Mouse (Mus musculus) NIH3T3 (cell line): ENCODE measurements at regions not wholly inside any gene's neighbourhood (a gene's known extent, or its start where the extent isn't known, plus 50 kb on each side); places are given as distances from the start of the nearest gene placed in this dataset.

Experiments used
- DNase-seq: peaks from one replicate; pipeline ENCODE4 v3.0.0-alpha.2; 2012; ENCODE audit warnings: low read depth

GRCm38 (mm10) chr4:72060605-72061352, 139.9 kb downstream of the Tle1 start:
- DNase-seq, result no peak

- no peak for DNase-seq
Measured at GRCm38 (mm10) chr4:72049638-72050454, 150.9 kb downstream of the Tle1 start.

GRCm38 (mm10) chr4:72022152-72022551, 178.6 kb downstream of the Tle1 start:
- no peak for DNase-seq

- DNase-seq, result no peak
Measured at GRCm38 (mm10) chr4:72014221-72014850, 186.4 kb downstream of the Tle1 start.

- no peak for DNase-seq
Measured at GRCm38 (mm10) chr4:72013583-72013982, 187.1 kb downstream of the Tle1 start.

GRCm38 (mm10) chr4:72010316-72010715, 190.4 kb downstream of the Tle1 start:
- no peak for DNase-seq

GRCm38 (mm10) chr4:72005926-72006325, 194.8 kb downstream of the Tle1 start:
- no peak for DNase-seq

GRCm38 (mm10) chr4:72001221-72001875, 199.4 kb downstream of the Tle1 start:
- DNase-seq, result peak; percentile 27

GRCm38 (mm10) chr4:71968701-71969100, 210.9 kb upstream of the Gm11232 start:
- peak; percentile 87 for DNase-seq

GRCm38 (mm10) chr4:71953441-71953840, 195.7 kb upstream of the Gm11232 start:
- DNase-seq, result no peak

- no peak for DNase-seq
Measured at GRCm38 (mm10) chr4:71933240-71933986, 175.6 kb upstream of the Gm11232 start.

- DNase-seq, result no peak
Measured at GRCm38 (mm10) chr4:71932818-71933217, 175.1 kb upstream of the Gm11232 start.

GRCm38 (mm10) chr4:71911551-71911950, 153.8 kb upstream of the Gm11232 start:
- no peak for DNase-seq

- no peak for DNase-seq
Measured at GRCm38 (mm10) chr4:71875651-71876050, 117.9 kb upstream of the Gm11232 start.

- no peak for DNase-seq
Measured at GRCm38 (mm10) chr4:71866948-71867347, 109.2 kb upstream of the Gm11232 start.

GRCm38 (mm10) chr4:71841833-71842232, 84.1 kb upstream of the Gm11232 start:
- DNase-seq, result no peak

- DNase-seq, result no peak
Measured at GRCm38 (mm10) chr4:71840774-71841146, 83.0 kb upstream of the Gm11232 start.

GRCm38 (mm10) chr4:71839803-71840773, 82.3 kb upstream of the Gm11232 start:
- no peak for DNase-seq

- no peak for DNase-seq
Measured at GRCm38 (mm10) chr4:71839134-71839802, 81.5 kb upstream of the Gm11232 start.

GRCm38 (mm10) chr4:71835737-71836136, 78.0 kb upstream of the Gm11232 start:
- no peak for DNase-seq
